Mouse (Mus musculus): ENCODE data around the gene Vps37b. TPM values are rescaled to one million over a fixed set of nuclear protein-coding genes. Genes with fewer than 3 reads are reported as not detected.
A peak's percentile ranks its signal among the peaks of the same experiment; 100 is the strongest.

The Vps37b gene
- total and polyA plus RNA-seq, 2 experiments from 2014 or later = 54.3 to 75.5 TPM

DNA sequence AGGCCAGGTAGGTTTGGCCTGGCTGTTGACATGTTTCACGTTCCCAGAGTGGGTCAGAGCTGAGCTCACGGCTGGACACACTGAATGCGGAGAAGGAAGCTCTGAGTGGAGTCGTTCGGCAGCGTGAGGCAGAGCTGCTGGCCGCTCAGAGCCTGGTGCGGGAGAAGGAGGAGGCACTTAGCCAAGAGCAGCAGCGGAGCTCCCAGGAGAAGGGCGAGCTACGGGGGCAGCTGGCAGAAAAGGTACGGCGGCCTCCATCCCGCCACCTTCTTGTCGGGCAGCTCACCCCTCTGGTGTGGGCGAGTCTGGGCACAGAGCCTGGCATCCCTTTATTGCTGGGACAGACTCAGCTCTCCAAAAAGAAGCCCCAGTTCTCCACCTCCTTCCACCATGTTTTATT is 34.3 kb downstream of the Vps37b start:
- DNase-seq (ENCODE audit: low spot score) (no peak), ATAC-seq (ENCODE audit: low FRiP score) (no peak)
- no peaks in the 10 kb centered on the region for H3K27me3 ChIP-seq (ENCODE audit: insufficient read depth, low read length)
- no peaks in the 10 kb centered on the region for H3K4me1 ChIP-seq (ENCODE audit: insufficient read depth, low read length)
- no peaks in the 10 kb centered on the region for H3K9me3 ChIP-seq (ENCODE audit: low read length)
- peaks cover 35% of the 10 kb centered on the region for H3K36me3 ChIP-seq (ENCODE audit: insufficient read depth, low read length)
- 69% methylated on average over 14 of the region's 16 CpGs for WGBS
- no peak overlapping the region for H3K9ac ChIP-seq (replicated peaks; ENCODE audit: low read length, poor library complexity, severe bottlenecking)
- H3K4me2 ChIP-seq (ENCODE audit: low read depth, low read length, poor library complexity, severe bottlenecking) = no peak overlapping the region
- no peak overlapping the region for H3K4me3 ChIP-seq (ENCODE audit: low read depth, low read length)
- no peak overlapping the region for H3K27ac ChIP-seq (ENCODE audit: low read depth, low read length)
- no peak for TF ChIP-seq CTCF (IDR thresholded peaks at IDR 0.05)

DNA sequence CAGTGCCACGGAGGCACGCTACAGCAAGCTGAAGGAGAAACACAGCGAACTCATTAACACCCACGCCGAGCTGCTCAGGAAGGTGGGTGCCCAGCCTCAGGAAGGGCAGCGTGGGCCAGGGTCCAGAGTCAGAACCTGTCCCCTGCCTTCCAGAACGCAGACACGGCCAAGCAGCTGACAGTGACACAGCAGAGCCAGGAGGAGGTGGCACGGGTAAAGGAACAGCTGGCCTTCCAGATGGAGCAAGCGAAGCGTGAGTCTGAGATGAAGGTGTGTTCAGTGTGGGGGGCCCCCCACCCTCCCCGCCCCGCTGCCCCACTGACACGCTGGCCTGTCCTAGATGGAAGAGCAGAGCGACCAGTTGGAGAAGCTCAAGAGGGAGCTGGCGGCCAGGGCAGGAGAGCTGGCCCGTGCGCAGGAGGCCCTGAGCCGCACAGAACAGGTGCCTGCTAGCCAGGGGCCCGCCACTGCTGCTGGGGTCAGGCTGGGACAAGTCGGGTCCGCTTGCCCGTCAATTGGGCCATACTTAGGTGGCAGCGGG is 34.8 kb downstream of the Vps37b start:
- Histone ChIP-seq H3K27ac (ENCODE audit: low read depth, low read length) (no peak overlapping the region), H3K27me3 (ENCODE audit: insufficient read depth, low read length) (no peaks in the 10 kb centered on the region), H3K9me3 (ENCODE audit: low read length) (no peaks in the 10 kb centered on the region), H3K36me3 (ENCODE audit: insufficient read depth, low read length) (peaks cover 32% of the 10 kb centered on the region), H3K9ac (replicated peaks; ENCODE audit: low read length, poor library complexity, severe bottlenecking) (no peak overlapping the region), H3K4me2 (ENCODE audit: low read depth, low read length, poor library complexity, severe bottlenecking) (no peak overlapping the region), H3K4me1 (ENCODE audit: insufficient read depth, low read length) (no peaks in the 10 kb centered on the region), H3K4me3 (ENCODE audit: low read depth, low read length) (no peak overlapping the region)
- 81% methylated on average over 24 of the region's 24 CpGs for WGBS
- ATAC-seq (ENCODE audit: low FRiP score) (no peak), DNase-seq (ENCODE audit: low spot score) (peak; percentile 64)
- TF ChIP-seq CTCF (IDR thresholded peaks at IDR 0.05) = no peak

DNA sequence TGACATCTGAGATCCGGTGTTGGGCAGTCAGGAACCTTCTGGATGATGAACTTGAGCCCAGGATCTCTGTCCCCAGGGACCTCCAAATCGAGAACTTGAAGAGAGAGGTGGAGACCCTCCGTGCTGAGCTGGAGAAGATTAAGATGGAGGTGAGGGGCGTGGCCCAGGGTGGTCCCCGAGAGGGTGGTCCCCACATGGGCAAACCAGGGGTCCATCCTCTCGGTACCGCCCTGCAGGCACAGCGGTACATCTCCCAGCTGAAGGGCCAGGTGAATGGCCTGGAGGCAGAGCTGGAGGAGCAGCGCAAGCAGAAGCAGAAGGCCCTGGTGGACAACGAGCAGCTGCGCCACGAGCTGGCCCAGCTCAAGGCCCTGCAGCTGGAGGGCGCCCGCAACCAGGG is 35.4 kb downstream of the Vps37b start:
- 84% methylated on average over 13 of the region's 14 CpGs for WGBS
- TF ChIP-seq CTCF (IDR thresholded peaks at IDR 0.05) = no peak
- H3K4me3 ChIP-seq (ENCODE audit: low read depth, low read length) = no peak overlapping the region
- no peak overlapping the region for H3K27ac ChIP-seq (ENCODE audit: low read depth, low read length)
- peaks cover 32% of the 10 kb centered on the region for H3K36me3 ChIP-seq (ENCODE audit: insufficient read depth, low read length)
- DNase-seq (ENCODE audit: low spot score) (no peak), ATAC-seq (ENCODE audit: low FRiP score) (no peak)
- no peaks in the 10 kb centered on the region for H3K4me1 ChIP-seq (ENCODE audit: insufficient read depth, low read length)
- no peaks in the 10 kb centered on the region for H3K27me3 ChIP-seq (ENCODE audit: insufficient read depth, low read length)
- H3K4me2 ChIP-seq (ENCODE audit: low read depth, low read length, poor library complexity, severe bottlenecking) = no peak overlapping the region
- no peaks in the 10 kb centered on the region for H3K9me3 ChIP-seq (ENCODE audit: low read length)
- no peak overlapping the region for H3K9ac ChIP-seq (replicated peaks; ENCODE audit: low read length, poor library complexity, severe bottlenecking)

DNA sequence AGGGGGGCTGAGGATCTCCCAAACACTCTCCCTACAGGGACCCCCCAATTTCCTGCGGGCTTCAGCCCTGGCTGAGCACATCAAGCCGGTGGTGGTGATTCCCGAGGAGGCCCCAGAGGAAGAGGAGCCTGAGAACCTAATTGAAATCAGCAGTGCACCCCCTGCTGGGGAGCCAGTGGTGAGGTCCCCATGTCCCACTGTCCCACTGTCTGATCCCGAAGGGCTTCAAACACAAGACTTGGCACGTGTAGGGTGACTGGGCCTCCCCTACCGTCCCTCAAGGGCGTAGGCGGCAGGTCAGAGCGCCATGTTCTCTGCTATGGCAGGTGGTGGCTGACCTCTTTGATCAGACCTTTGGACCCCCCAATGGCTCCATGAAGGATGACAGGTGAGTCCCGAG is 35.9 kb downstream of the Vps37b start:
- H3K4me2 ChIP-seq (ENCODE audit: low read depth, low read length, poor library complexity, severe bottlenecking) = no peak overlapping the region
- no peaks in the 10 kb centered on the region for H3K9me3 ChIP-seq (ENCODE audit: low read length)
- H3K27ac ChIP-seq (ENCODE audit: low read depth, low read length) = no peak overlapping the region
- no peak for ATAC-seq (ENCODE audit: low FRiP score)
- TF ChIP-seq CTCF (IDR thresholded peaks at IDR 0.05) = peak; percentile 27
- H3K4me3 ChIP-seq (ENCODE audit: low read depth, low read length) = no peak overlapping the region
- 86% methylated on average over 10 of the region's 10 CpGs for WGBS
- no peak for DNase-seq (ENCODE audit: low spot score)
- H3K9ac ChIP-seq (replicated peaks; ENCODE audit: low read length, poor library complexity, severe bottlenecking) = no peak overlapping the region
- H3K36me3 ChIP-seq (ENCODE audit: insufficient read depth, low read length) = peaks cover 32% of the 10 kb centered on the region
- no peaks in the 10 kb centered on the region for H3K4me1 ChIP-seq (ENCODE audit: insufficient read depth, low read length)
- H3K27me3 ChIP-seq (ENCODE audit: insufficient read depth, low read length) = no peaks in the 10 kb centered on the region

DNA sequence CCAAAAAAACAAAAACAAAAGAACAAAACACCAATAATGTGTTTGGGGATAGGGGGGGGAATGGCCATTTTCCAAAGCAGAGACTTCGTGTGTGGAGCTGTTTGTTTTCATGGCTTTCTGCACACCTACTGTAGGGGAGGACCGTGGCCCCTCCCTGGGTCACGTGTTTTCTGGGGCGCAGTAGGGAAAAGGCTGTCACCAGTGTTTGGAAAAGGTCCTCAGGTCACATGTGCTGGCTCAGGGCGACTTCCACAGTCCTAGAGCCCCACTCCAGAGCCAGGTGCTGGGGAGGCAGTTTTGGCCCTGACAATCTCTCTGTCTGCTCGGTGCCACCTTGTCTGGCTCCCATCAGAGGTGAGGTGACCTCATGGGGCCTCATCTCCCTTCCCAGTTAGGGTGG is 36.7 kb downstream of the Vps37b start:
- Histone ChIP-seq H3K27me3 (ENCODE audit: insufficient read depth, low read length) (no peaks in the 10 kb centered on the region), H3K4me1 (ENCODE audit: insufficient read depth, low read length) (no peaks in the 10 kb centered on the region), H3K9ac (replicated peaks; ENCODE audit: low read length, poor library complexity, severe bottlenecking) (no peak overlapping the region), H3K4me2 (ENCODE audit: low read depth, low read length, poor library complexity, severe bottlenecking) (no peak overlapping the region), H3K9me3 (ENCODE audit: low read length) (no peaks in the 10 kb centered on the region), H3K4me3 (ENCODE audit: low read depth, low read length) (no peak overlapping the region), H3K27ac (ENCODE audit: low read depth, low read length) (no peak overlapping the region), H3K36me3 (ENCODE audit: insufficient read depth, low read length) (peaks cover 28% of the 10 kb centered on the region)
- no peak for ATAC-seq (ENCODE audit: low FRiP score)
- TF ChIP-seq CTCF (IDR thresholded peaks at IDR 0.05) = no peak
- no peak for DNase-seq (ENCODE audit: low spot score)
- 85% methylated on average over 6 of the region's 6 CpGs for WGBS

DNA sequence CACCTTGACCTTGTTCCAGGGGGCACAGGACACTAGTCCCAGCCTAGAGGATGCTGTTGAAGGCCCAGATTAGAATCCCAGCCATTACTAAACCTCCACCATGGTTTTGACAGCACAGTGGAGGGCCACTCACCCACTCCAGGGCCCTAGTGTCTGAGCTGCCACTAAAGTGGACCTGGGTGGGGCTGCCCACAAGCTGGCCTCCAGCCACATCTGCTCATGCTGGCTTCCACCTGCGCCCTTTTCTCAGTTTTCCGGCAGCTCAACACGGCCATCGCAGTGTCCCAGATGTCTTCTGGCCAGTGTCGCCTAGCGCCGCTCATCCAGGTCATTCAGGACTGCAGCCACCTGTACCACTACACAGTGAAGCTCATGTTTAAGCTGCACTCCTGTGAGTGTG is 37.6 kb downstream of the Vps37b start:
- no peaks in the 10 kb centered on the region for H3K9me3 ChIP-seq (ENCODE audit: low read length)
- H3K4me2 ChIP-seq (ENCODE audit: low read depth, low read length, poor library complexity, severe bottlenecking) = no peak overlapping the region
- DNase-seq (ENCODE audit: low spot score) (no peak), ATAC-seq (ENCODE audit: low FRiP score) (no peak)
- WGBS = 89% methylated on average over 7 of the region's 7 CpGs
- H3K36me3 ChIP-seq (ENCODE audit: insufficient read depth, low read length) = peaks cover 21% of the 10 kb centered on the region
- no peak overlapping the region for H3K9ac ChIP-seq (replicated peaks; ENCODE audit: low read length, poor library complexity, severe bottlenecking)
- no peak overlapping the region for H3K4me3 ChIP-seq (ENCODE audit: low read depth, low read length)
- no peak overlapping the region for H3K27ac ChIP-seq (ENCODE audit: low read depth, low read length)
- no peaks in the 10 kb centered on the region for H3K27me3 ChIP-seq (ENCODE audit: insufficient read depth, low read length)
- H3K4me1 ChIP-seq (ENCODE audit: insufficient read depth, low read length) = no peaks in the 10 kb centered on the region
- no peak for TF ChIP-seq CTCF (IDR thresholded peaks at IDR 0.05)
